ENCODE assay signal across 14 mouse cellular contexts in genomic region chr11:24084077-24084476, GRCm38 (mm10). TPM values are rescaled to one million over a fixed set of nuclear protein-coding genes. Genes with fewer than 3 reads are reported as not detected.
DNase-seq lines count a peak whose midpoint lies in the region; ATAC-seq and TF ChIP-seq lines count a peak whose summit lies in the region.
"Had no signal": no experiment of that assay in that cellular context is flagged by ENCODE, and none has a peak within 500 bp of the region (broad histone marks: within the 10 kb centered on the region; RNA-seq: fewer than 3 reads in every experiment).

No protein-coding gene starts in this region.

- H3K27ac ChIP-seq in hindbrain, embryonic 13.5 days: peak overlapping the region; percentile 86; the same call in 1 of the 2 replicates
- H3K27ac ChIP-seq in hindbrain, embryonic 11.5 days (ENCODE audit: low read depth, low read length): no peak overlapping the region
- H3K27ac ChIP-seq in cortical plate, adult 2 months (ENCODE audit: insufficient read depth, low read length): 0 out of 2 replicates have a peak overlapping the region, but pooled peaks have one; percentile 6
- peak overlapping the region; percentile 81 for H3K27ac ChIP-seq in hindbrain, embryonic 15.5 days (replicated peaks)
- peak overlapping the region; percentile 96 for H3K27ac ChIP-seq in midbrain, embryonic 14.5 days (replicated peaks; ENCODE audit: low read depth, low read length)

- no peaks in the 10 kb centered on the region for H3K9me3 ChIP-seq in hindbrain, embryonic 13.5 days
- H3K9me3 ChIP-seq in hindbrain, embryonic 11.5 days (ENCODE audit: control insufficient read depth, low read length): no peaks in the 10 kb centered on the region
- no peaks in the 10 kb centered on the region for H3K9me3 ChIP-seq in hindbrain, embryonic 15.5 days
- no peaks in the 10 kb centered on the region for H3K9me3 ChIP-seq in midbrain, embryonic 14.5 days (ENCODE audit: control insufficient read depth, low read length)

- peak overlapping the region; percentile 75 for H3K9ac ChIP-seq in hindbrain, embryonic 13.5 days
- H3K9ac ChIP-seq in hindbrain, embryonic 11.5 days (ENCODE audit: low read depth, low read length): no peak overlapping the region
- H3K9ac ChIP-seq in hindbrain, embryonic 15.5 days: peak overlapping the region; percentile 41
- peak overlapping the region; percentile 57; the same call in 1 of the 2 replicates for H3K9ac ChIP-seq in midbrain, embryonic 14.5 days (replicated peaks; ENCODE audit: low read length)

- peaks cover 62% of the 10 kb centered on the region for H3K4me1 ChIP-seq in hindbrain, embryonic 13.5 days (replicated peaks)
- peaks cover 2% of the 10 kb centered on the region; the same call in 1 of the 2 replicates for H3K4me1 ChIP-seq in hindbrain, embryonic 11.5 days (replicated peaks; ENCODE audit: control insufficient read depth, insufficient read depth, low read length)
- H3K4me1 ChIP-seq in cortical plate, adult 2 months (ENCODE audit: control insufficient read depth, insufficient read depth, low read length): peaks cover 14% of the 10 kb centered on the region
- peaks cover 59% of the 10 kb centered on the region for H3K4me1 ChIP-seq in hindbrain, embryonic 15.5 days (replicated peaks)
- peaks cover 49% of the 10 kb centered on the region for H3K4me1 ChIP-seq in midbrain, embryonic 14.5 days (ENCODE audit: control insufficient read depth, insufficient read depth, low read length)

- TF ChIP-seq POLR2A in cortical plate, adult 2 months (IDR thresholded peaks at IDR 0.05; ENCODE audit: extremely low read depth, insufficient read depth, low read length): no peak

- H3K4me3 ChIP-seq in hindbrain, embryonic 13.5 days: peak overlapping the region; percentile 86
- H3K4me3 ChIP-seq in hindbrain, embryonic 11.5 days (ENCODE audit: low read depth, low read length): no peak overlapping the region
- H3K4me3 ChIP-seq in cortical plate, adult 2 months (ENCODE audit: insufficient read depth, low read length): peak overlapping the region; percentile 89; the same call in 1 of the 2 replicates
- peak overlapping the region; percentile 76 for H3K4me3 ChIP-seq in hindbrain, embryonic 15.5 days
- H3K4me3 ChIP-seq in midbrain, embryonic 14.5 days (replicated peaks; ENCODE audit: low read depth, low read length): peak overlapping the region; percentile 67; the same call in 1 of the 2 replicates

- no peak for TF ChIP-seq CTCF in cortical plate, adult 2 months (IDR thresholded peaks at IDR 0.05; ENCODE audit: extremely low read depth, insufficient read depth, low read length)

- 51% methylated on average over 3 of the region's 3 CpGs for WGBS in hindbrain, embryonic 13.5 days
- 61% methylated on average over 3 of the region's 3 CpGs for WGBS in hindbrain, embryonic 11.5 days
- 45% methylated on average over 3 of the region's 3 CpGs for WGBS in hindbrain, embryonic 15.5 days
- 47% methylated on average over 3 of the region's 3 CpGs for WGBS in midbrain, embryonic 14.5 days

- no peaks in the 10 kb centered on the region for H3K27me3 ChIP-seq in hindbrain, embryonic 13.5 days
- no peaks in the 10 kb centered on the region for H3K27me3 ChIP-seq in hindbrain, embryonic 11.5 days (ENCODE audit: control insufficient read depth, insufficient read depth, low read length)
- H3K27me3 ChIP-seq in hindbrain, embryonic 15.5 days: no peaks in the 10 kb centered on the region
- no peaks in the 10 kb centered on the region for H3K27me3 ChIP-seq in midbrain, embryonic 14.5 days (ENCODE audit: control insufficient read depth, insufficient read depth, low read length)

- no peak for DNase-seq in hindbrain, embryonic 11.5 days (ENCODE audit: low spot score)
- no peak for DNase-seq in midbrain, embryonic 14.5 days
- DNase-seq in kidney, postnatal 14 days: no peak
- no peak for DNase-seq in adipocyte (ENCODE audit: low spot score)
- DNase-seq in layer of hippocampus, adult 9-10 months (ENCODE audit: low spot score): no peak
- DNase-seq: heart, postnatal 10 days; kidney, postnatal 25 days; lung, adult 18-20 months; right cerebral cortex, adult 18-20 months had no signal

- peaks cover 27% of the 10 kb centered on the region for H3K36me3 ChIP-seq in hindbrain, embryonic 13.5 days
- H3K36me3 ChIP-seq in hindbrain, embryonic 11.5 days (ENCODE audit: control insufficient read depth, insufficient read depth, low read length): peaks cover 5% of the 10 kb centered on the region; the same call in 1 of the 2 replicates
- peaks cover 13% of the 10 kb centered on the region for H3K36me3 ChIP-seq in hindbrain, embryonic 15.5 days
- peaks cover 38% of the 10 kb centered on the region for H3K36me3 ChIP-seq in midbrain, embryonic 14.5 days (ENCODE audit: control insufficient read depth, insufficient read depth, low read length)

- ATAC-seq in hindbrain, embryonic 13.5 days (ENCODE audit: low FRiP score): no peak
- no peak for ATAC-seq in hindbrain, embryonic 11.5 days (ENCODE audit: low FRiP score)
- ATAC-seq in hindbrain, embryonic 15.5 days (ENCODE audit: low FRiP score, low read depth): no peak
- ATAC-seq in midbrain, embryonic 14.5 days (ENCODE audit: low FRiP score, low TSS enrichment): no peak
- ATAC-seq: intestine, postnatal 0 days had no signal

- H3K4me2 ChIP-seq in hindbrain, embryonic 13.5 days: peak overlapping the region; percentile 99
- H3K4me2 ChIP-seq in hindbrain, embryonic 11.5 days (replicated peaks; ENCODE audit: low read depth, low read length): no peak overlapping the region
- peak overlapping the region; percentile 93 for H3K4me2 ChIP-seq in hindbrain, embryonic 15.5 days
- peak overlapping the region; percentile 99 for H3K4me2 ChIP-seq in midbrain, embryonic 14.5 days (ENCODE audit: low read length)

RNA-seq across cellular contexts. Expression of gene Bcl11a, which starts 6.2 kb away (rescaled TPM):
- polyA plus RNA-seq in hindbrain, embryonic 13.5 days (2015; fragmentation: Nextera tagmentation; extraction: Ambion mirVana): 116 and 129 TPM in 2 replicates
- 66.6 and 71.7 TPM in 2 replicates for polyA plus RNA-seq in hindbrain, embryonic 11.5 days (2014; fragmentation: Nextera tagmentation; extraction: Ambion mirVana)
- polyA plus RNA-seq in cortical plate, adult 2 months (2012; rRNA removed): 62.8 and 64.1 TPM in 2 replicates
- polyA plus RNA-seq in hindbrain, embryonic 15.5 days (2015; fragmentation: Nextera tagmentation; extraction: Ambion mirVana): 93.1 and 116 TPM in 2 replicates
- 117 and 121 TPM in 2 replicates for polyA plus RNA-seq in midbrain, embryonic 14.5 days (2014; fragmentation: Nextera tagmentation; extraction: Ambion mirVana)

RNA-seq across cellular contexts. Expression of gene A830031A19Rik, which starts 9.2 kb away (rescaled TPM):
- polyA plus RNA-seq in hindbrain, embryonic 13.5 days (2015; fragmentation: Nextera tagmentation; extraction: Ambion mirVana): 0.23 TPM in 1 of 2 replicates, not detected in the other
- polyA plus RNA-seq in hindbrain, embryonic 11.5 days (2014; fragmentation: Nextera tagmentation; extraction: Ambion mirVana): not detected in 2 replicates
- polyA plus RNA-seq in cortical plate, adult 2 months (2012; rRNA removed): 1.2 and 1.6 TPM in 2 replicates
- not detected in 2 replicates for polyA plus RNA-seq in hindbrain, embryonic 15.5 days (2015; fragmentation: Nextera tagmentation; extraction: Ambion mirVana)
- 0.40 TPM in 1 of 2 replicates, not detected in the other for polyA plus RNA-seq in midbrain, embryonic 14.5 days (2014; fragmentation: Nextera tagmentation; extraction: Ambion mirVana)
- polyA plus RNA-seq: gonadal fat pad, adult 2 months; intestine, postnatal 0 days had no signal
